Mouse (Mus musculus) MEL (cell line): Measurements from ENCODE around the gene Dpep3.
"Not testable (repeated sequence)": the region's sequence is repeated elsewhere in the genome, so short reads cannot be mapped to it uniquely, and the experiment has no call there.

Experiments
- CHD2 ChIP-seq: IDR thresholded peaks from 2 replicates; pipeline ENCODE4 v1.6.1; 2011; ENCODE audit warnings: low read length, improper control_type of control experiment
- CTCF ChIP-seq, 3 experiments: IDR thresholded peaks in 2 of 3; conservative IDR thresholded peaks in 1 of 3; 2 replicates each; pipeline ENCODE4 v1.5.1; 2011 to 2012; ENCODE audit warnings: low read length in 3 of 3, low read depth in 2 of 3, mild to moderate bottlenecking in 2 of 3, improper control_type of control experiment in 1 of 3, inconsistent platforms in 1 of 3, mixed read lengths in 1 of 3, moderate library complexity in 1 of 3; ENCODE audit not compliant: control insufficient read depth in 1 of 3, insufficient read depth in 1 of 3, poor library complexity in 1 of 3, severe bottlenecking in 1 of 3
- ELF1 ChIP-seq: IDR thresholded peaks from 2 replicates; pipeline ENCODE4 v1.6.1; 2014; ENCODE audit warnings: low read depth, mild to moderate bottlenecking, inconsistent platforms, low read length, improper control_type of control experiment, moderate library complexity
- GATA1 ChIP-seq: IDR thresholded peaks from 2 replicates; pipeline ENCODE4 v1.6.1; 2011; ENCODE audit warnings: low read depth, low read length, improper control_type of control experiment
- KAT2A ChIP-seq: conservative IDR thresholded peaks from 2 replicates; pipeline ENCODE4 v1.6.1; 2012; ENCODE audit warnings: low read depth, low read length, improper control_type of control experiment, inconsistent platforms
- MXI1 ChIP-seq: IDR thresholded peaks from 2 replicates; pipeline ENCODE4 v1.6.1; 2011; ENCODE audit warnings: mild to moderate bottlenecking, low read depth, low read length, improper control_type of control experiment
- MYB ChIP-seq: IDR thresholded peaks from 2 replicates; pipeline ENCODE4 v1.6.1; 2011; ENCODE audit warnings: mild to moderate bottlenecking, low read depth, low read length, improper control_type of control experiment
- POLR2A ChIP-seq, 2 experiments: IDR thresholded peaks; 2 replicates each; pipeline ENCODE4 v1.6.1; 2011 to 2012; ENCODE audit warnings: low read length in 2 of 2, mild to moderate bottlenecking in 2 of 2, control low read depth in 1 of 2, improper control_type of control experiment in 1 of 2, low read depth in 1 of 2, moderate library complexity in 1 of 2; ENCODE audit not compliant: control insufficient read depth in 1 of 2, insufficient read depth in 1 of 2, poor library complexity in 1 of 2
- RAD21 ChIP-seq: IDR thresholded peaks from 2 replicates; pipeline ENCODE4 v1.6.1; 2011; ENCODE audit warnings: mild to moderate bottlenecking, low read depth, low read length, improper control_type of control experiment
- ZKSCAN1 ChIP-seq: IDR thresholded peaks from 2 replicates; pipeline ENCODE4 v1.6.1; 2012; ENCODE audit warnings: low read depth, mild to moderate bottlenecking, inconsistent platforms, low read length, improper control_type of control experiment, moderate library complexity

GRCm38 (mm10) chr8:105983406-105983805 lies 4.2 kb upstream of the Dpep3 start:
- not testable (repeated sequence) for TF ChIP-seq CTCF (IDR thresholded peaks at IDR 0.05 in 2 of 3, conservative IDR thresholded peaks at IDR 0.05 in 1 of 3; ENCODE audit: control insufficient read depth in 1 of 3, insufficient read depth in 1 of 3, low read depth in 2 of 3, low read length in 3 of 3, poor library complexity in 1 of 3, severe bottlenecking in 1 of 3); RAD21; CHD2; GATA1; MXI1; ELF1; KAT2A; MYB; ZKSCAN1
- TF ChIP-seq POLR2A (IDR thresholded peaks at IDR 0.05; ENCODE audit: control insufficient read depth in 1 of 2, insufficient read depth in 1 of 2, low read depth in 1 of 2, low read length in 2 of 2, poor library complexity in 1 of 2): 0 out of 4 replicates have a peak, but pooled peaks of 1 of the 2 experiments have one; percentile 30
